Mouse (Mus musculus): ENCODE data around the gene Trpm8. TPM values are rescaled to one million over a fixed set of nuclear protein-coding genes. Genes with fewer than 3 reads are reported as not detected.

Trpm8 gene
- polyA plus RNA-seq, 3 experiments from 2014 or later, result not detected

DNA sequence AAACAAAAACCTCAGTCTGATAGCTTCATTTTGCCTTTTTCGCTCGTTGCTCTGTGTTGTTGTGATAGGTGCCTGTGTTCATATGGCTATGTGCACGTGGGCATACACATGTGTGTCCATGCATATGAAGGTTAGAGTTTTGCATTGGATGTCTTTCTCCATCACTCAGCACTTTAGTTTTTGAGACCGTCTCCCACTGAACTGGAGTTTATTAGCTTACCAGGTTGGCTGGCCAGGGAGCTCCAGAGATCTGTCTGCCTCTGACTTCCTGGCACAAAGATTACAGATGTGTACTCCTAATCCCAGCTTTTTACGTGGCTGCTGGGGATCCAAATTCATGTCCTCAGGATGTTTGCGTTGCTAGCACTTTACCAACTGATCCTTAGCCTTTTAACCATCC lies 26.3 kb downstream of the Trpm8 start:
- no peak for ATAC-seq

DNA sequence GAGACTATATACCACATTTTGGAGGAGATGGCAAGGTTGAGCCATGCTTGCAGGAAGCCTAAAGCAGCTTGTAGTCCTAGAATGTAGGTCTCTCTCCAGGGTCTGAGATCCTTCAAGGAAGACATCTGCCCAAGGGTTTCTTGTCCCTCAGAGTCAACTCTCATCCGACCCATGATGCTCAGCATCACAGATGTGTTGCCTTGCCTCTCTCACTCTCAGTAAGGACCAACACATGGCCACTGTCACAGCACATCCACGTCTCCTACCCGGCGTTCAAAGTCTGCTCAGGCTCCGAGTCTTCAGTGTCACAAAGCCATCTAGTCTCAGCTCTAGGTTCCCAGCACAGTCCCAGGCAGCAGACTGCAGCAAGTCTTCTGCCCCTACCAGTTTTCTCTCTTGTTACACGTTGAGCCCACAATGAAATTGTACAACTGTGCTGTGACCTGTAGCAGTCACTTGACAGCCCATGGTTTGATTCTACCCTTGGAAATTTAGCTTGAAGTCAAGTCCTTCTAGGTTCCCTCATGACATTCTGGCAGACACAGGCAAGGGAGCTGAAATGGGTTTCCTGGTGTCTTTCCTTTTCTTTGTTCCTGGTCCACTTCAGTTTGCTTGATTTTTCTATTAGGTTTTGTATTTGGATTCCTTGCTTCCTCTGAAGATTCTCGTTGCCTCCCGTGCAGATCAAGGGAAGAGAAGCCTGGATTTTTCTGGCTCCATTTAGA lies 27.0 kb downstream of the Trpm8 start:
- no peak for ATAC-seq

DNA sequence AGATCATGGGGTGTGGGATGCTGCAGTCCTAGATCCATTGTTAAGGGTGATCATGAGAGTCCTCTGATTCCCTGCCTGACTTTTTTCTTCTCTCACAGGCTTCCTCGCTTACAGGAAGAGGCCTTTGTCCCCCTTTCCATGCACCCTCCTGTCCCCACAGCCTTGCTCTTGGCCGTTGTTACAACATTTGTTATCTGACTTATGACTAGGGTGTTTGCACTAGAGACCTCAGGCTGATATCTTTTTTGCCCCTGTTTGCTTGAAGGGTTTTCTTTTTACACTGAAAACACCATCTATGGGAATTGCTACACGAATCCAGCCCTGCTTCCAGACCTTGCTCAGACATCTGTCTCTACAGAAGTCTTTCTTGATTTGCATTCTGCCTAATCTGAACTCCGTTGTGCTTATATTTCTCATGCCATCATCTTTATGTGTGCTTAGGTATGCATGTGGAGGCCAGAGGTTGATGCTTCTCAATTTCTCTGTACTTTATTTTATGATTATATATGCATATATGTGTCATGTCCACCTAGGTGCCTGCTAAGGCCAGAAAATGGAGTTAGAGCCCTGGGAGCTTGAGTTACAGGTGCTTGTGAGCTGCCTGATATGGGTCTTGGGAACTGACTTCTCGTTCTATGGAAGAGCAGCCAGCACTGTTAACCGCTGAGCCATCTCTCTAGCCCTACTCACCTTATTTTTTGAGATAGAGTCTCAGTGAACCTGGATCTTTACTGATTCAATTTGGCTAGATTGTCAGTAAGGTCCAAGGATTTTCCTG lies 27.7 kb downstream of the Trpm8 start:
- no peak for ATAC-seq

DNA sequence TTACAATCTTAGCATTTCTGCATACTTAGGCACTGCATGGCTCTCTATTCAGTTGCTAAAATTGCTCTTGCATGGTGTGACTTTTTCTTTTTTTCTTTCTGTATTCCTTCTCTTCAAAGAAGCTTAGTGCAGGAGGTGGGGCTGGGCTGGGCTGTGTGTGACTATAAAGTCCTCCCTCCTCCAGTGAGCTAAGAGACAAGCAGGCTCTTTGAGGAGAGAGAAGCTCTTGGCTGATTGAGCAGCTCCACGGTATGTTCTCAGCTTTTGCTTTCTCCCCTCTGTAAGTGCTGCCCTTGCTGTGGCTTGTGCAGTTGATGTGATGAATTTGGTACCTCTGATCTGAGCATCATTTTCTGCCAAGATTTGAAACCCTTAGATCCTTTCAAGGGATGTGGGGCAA lies 29.1 kb downstream of the Trpm8 start:
- no peak for ATAC-seq

DNA sequence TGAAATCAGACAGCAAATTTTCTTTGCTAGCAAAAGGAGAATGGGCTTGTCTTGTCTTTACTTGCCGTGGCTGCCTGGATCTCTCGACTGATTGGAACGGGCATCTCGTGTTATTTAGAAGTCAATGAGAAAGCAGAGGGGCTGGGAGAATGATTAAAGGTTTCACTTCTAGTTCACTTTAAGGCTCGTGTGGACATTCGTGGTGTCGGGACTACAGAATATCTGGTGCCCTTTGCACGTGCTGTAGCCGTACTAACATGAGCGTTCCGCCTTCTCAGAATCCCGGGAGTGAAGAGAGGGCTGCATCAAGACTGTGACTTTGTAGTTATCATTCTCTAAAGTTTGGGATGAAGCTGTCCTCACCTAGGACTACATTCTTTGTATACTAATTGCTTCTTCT lies 29.7 kb downstream of the Trpm8 start:
- no peak for ATAC-seq

DNA sequence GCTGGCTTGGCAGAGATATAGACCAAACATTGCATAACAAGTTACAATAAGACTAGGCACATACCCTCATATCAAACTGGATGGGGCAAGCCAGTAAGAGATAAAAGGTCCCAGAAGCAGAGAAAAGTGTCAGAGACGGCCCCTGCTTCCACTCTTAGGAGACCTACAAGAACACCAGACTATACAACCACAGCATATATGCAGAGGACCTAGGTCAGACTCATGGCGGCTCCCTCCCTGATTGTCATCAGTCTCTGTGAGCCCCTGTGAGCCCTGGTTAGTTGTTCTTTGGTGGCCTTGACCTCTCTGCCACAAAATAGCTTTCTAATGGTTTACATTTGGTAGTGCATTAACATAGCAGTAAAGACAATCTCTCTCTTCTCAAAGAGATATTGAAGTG lies 31.6 kb downstream of the Trpm8 start:
- no peak for ATAC-seq

DNA sequence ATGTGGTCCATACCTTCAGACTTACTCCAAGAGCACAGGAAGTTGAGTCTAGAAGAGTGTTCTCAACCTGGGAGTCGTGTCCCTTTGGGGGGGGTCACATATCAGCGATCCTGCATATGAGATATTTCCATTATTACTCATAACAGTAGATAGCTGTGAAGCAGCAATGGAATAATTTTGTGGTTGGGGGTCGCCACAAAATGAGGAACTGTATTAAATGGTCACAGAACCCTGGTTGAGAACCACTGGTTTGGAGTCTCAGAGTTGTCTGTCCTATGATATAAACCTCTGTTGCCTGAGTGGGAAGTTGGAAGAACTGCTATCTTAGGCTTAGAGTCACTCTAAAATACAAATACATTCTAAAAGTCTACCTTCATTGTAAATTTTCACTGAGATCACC lies 32.4 kb downstream of the Trpm8 start:
- no peak for ATAC-seq

DNA sequence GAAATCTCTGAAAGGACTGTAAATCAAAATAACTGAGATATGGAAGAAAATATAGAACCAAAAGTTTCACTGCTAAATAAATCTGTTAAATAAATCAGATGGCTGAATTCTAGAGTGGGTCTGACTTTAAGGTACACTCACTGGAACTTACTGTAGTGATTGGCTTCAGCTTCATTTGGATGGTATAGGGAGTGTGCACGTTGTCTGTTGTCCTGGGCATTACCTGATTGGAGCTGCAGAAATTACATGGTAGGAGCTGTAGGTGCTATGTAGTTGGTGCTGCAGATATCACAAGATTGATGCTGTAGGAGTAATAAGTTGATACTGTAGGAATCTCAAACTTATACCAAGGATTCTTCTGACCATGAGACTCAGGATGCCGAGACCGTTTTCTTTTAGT lies 32.9 kb downstream of the Trpm8 start:
- no peak for ATAC-seq

DNA sequence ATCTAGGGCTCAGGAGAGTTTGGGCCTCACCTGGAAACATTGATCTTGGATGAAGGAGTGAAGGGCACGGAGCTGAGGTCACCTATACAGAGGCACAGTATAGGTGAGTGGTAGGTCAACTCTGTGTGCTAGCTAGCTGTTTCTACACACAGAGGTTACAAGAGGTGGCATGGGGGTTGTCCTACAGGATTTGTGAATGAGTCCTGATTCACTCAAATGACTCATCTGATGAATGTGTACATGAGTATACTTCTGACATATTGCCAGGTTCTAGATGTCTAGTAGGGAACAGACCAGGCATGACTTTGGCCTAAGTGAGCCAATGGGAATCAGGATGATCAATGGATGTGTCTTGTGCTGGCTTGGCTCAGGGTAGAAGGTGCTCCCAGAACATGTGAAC lies 39.8 kb downstream of the Trpm8 start:
- ATAC-seq, result no peak

DNA sequence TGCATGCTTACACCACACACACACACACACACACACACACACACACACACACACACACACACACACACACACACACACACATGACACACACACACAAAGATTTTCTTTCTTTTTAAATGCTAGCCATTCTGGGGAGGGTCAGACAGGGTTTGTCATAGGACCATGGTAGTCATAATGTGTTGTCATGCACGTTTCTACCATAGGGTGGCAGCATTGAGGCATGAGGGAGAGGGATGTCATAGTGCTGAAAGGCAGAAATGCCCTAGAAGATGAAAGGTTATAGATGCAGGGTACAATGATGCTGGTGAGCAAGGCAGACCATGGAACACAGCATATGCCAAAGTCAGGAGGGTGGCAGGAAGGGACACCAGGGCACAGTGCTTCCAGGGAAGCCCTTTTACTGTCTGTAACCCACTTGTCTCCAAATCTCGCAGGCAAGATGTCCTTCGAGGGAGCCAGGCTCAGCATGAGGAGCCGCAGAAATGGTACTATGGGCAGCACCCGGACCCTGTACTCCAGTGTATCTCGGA lies 41.1 kb downstream of the Trpm8 start:
- ATAC-seq, result no peak

DNA sequence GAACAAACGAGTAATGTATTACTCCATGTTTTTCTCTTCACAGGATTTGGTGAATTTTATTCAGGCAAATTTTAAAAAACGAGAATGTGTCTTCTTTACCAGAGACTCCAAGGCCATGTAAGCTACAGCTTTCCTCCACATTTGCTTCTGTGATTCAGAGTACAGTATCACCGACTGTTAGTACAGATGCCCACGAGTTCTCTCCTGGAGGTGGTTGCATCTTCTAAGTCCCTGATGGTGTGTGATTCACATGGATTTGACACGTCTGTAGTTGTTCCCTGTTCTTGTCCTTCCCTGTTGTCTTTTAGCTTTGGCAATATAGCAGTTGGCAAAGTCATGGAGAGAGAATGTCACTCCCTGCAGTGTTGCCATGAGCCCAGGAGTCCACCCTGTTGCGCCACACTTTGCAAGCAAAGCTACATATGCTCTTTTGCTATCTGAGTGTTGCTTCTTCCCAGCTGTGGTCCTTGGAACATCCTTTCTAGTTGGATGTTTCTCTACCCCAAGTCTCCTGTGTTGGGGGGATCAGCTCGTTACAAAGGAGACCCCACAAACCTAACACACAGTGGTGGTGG lies 43.4 kb downstream of the Trpm8 start:
- no peak for ATAC-seq

DNA sequence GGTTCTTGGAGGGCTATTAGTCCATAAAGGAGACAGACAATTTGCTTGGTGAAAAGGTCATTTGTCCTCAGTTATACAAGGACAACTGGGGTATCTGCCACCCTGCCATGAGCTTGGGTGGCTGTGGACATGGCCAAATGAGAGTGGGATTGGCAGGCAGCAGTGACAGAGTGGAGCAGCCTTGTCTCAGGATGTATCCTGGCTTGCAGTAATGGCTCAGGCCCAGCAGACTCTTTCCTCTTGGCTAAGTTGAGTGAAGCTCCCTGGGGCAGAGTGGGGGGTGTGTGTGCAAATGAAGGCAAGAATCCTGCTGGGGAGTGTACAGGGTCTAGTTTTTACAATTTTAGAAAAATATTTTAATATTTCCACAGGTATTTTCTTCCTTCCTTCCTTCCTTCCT lies 44.7 kb downstream of the Trpm8 start:
- no peak for ATAC-seq

DNA sequence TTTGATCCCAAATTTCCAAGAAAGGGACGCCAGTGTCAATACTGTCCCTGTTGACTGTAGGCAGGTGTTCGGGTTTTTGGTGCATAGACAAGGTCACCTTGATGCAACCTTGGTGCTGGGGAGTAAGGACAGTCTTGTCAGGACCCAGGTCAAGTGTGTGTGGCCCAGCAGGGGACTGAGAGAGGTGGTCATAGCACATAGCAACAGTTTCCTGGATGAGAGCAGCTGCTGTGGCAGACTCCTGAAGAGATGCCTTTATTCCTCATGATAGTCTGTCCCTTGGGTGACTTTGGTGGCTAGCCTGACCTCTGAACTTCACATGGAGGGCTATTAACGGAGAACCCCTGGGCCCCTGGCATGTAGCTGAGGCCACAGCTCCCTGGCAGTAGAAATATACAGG lies 45.6 kb downstream of the Trpm8 start:
- ATAC-seq, result no peak

DNA sequence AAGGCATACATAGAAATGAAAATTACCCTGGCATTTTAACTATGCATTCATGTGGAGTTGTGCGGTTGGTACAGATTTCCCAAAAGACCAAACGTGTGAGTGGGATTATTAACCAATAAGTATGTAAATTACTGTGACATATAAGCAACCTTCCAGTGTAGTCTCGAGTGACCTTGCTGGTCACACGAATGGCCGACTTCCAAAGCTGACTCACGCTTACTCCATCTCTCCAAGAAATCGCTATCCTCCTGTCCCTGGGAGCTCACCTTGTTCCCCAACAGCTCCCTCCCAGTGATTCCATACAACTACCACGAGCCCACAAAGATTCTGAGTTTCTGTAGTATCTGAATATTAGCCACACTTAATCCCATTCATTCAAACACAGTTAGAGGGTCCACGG lies 62.0 kb downstream of the Trpm8 start:
- ATAC-seq, result no peak

DNA sequence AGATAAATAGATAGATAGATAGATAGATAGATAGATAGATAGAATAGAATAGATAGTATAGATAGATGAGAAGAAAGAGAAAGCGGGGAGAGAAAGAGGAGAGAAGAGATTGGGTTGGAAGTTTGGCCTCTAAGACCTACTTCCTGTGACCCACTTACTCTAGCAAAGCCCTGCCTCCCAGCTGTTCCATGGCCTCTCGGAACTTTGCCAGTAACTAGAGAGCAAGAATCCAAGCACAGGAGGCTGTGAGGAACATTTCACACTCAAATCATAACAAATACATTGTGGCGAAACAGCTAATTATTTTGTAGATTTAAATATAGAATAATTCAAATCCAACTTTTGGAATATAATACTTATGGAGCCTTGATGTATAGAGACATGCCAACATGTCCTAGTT lies 65.2 kb downstream of the Trpm8 start:
- ATAC-seq, result no peak

DNA sequence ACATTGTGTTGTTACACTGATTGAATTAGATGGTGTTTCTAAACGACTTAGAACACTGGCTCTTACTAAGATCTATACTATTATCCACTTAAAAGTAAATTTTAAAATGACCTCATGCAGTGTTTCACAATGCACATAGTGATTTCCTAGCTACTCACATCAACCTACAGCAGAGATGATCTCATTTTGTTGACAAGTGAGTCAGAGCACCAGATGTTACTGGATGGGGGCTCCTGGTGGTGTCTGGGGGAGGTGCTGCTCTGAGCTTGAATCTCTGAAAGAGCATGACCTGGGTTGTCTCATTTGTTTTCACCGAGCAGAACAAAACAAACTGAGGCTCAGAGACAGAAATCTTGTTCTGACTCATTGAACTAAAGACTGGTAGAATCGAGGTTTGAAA lies 68.1 kb downstream of the Trpm8 start:
- ATAC-seq, result no peak

DNA sequence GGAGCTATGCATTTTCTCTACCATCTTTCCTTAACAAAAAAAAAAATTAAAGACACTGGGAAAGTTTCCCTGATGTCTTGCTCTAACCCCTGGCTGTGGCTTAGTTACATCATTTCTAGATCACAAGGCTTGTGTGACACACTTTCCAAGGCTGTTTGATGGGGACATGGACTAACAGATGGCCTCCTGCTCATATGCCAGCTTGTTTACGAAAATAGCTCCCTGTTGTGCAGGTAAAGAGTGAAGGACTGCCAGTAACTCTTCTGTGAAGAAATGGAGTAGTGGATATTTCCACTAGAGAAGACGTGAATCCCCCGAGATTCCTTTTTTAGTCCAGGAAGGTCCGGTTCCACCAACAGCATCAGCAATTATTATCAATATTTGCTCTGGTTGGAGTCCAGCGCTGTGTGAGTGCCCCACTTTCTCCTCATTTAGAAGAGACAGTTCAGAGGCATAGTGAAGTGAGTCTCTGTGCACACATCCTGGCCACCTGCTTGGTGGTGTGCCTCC lies 71.1 kb downstream of the Trpm8 start:
- ATAC-seq, result no peak

DNA sequence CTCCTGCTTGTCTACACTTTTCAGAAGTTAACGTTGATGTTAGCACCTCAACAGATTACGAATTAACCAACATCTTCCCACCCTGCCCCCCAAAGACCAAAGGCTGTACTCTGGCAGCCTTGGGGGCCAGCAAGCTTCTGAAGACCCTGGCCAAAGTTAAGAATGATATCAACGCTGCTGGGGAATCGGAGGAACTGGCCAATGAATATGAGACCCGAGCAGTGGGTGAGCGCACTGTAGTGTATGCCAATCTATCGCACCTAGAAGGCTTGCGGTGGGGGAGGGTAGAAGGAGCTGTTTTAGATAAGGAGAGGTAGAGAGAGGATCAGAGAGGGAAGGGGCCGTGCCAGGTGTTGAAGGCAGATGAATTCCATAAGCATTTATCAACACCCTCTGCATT lies 73.3 kb downstream of the Trpm8 start:
- ATAC-seq, result no peak

DNA sequence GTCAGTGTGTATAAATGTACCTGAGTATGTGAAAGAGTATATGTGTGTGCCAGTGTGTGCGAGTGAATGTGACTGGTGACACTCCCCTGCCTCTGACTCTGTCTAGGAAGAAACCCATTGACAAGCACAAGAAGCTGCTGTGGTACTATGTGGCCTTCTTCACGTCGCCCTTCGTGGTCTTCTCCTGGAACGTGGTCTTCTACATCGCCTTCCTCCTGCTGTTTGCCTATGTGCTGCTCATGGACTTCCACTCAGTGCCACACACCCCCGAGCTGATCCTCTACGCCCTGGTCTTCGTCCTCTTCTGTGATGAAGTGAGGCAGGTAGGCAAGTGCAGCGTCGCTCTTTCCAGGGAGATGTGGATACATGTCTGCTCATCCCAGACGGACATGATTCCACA lies 77.6 kb downstream of the Trpm8 start:
- ATAC-seq, result no peak

DNA sequence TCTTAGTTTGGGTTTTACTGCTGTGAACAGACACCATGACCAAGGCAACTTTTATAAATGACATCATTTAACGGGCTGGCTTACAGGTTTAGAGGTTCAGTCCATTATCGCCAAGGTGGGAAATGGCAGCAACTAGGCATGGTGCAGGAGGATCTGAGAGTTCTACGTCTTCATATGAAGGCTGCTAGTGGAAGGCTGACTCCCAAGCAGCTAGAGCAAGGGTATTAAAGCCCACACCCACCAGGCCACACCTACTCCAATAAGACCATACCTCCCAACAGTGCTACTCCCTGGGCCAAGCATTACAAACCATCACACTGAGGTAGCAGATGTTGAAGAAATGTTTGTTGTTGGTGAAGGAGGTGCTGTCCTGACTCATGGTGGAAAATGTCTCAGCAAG lies 78.2 kb downstream of the Trpm8 start:
- no peak for ATAC-seq

DNA sequence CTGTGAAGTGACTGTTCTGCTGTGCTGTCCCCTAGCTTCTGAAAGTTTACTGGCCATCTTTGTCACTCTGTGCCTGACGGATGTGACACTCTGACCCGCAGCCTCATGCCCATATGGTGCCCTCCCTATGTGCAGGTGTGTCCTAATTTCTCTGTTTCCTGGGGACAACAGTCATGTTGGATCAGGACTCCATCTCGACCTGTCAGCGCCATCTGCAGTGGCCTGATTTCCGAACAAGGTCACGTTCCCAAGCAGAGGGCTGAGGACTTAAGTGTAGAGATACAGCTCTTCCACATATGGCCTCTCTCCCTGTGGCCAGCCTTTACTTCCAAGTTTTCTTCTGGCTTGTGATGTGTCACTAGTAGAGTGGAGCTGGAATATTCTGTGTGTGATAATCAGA lies 79.2 kb downstream of the Trpm8 start:
- no peak for ATAC-seq

DNA sequence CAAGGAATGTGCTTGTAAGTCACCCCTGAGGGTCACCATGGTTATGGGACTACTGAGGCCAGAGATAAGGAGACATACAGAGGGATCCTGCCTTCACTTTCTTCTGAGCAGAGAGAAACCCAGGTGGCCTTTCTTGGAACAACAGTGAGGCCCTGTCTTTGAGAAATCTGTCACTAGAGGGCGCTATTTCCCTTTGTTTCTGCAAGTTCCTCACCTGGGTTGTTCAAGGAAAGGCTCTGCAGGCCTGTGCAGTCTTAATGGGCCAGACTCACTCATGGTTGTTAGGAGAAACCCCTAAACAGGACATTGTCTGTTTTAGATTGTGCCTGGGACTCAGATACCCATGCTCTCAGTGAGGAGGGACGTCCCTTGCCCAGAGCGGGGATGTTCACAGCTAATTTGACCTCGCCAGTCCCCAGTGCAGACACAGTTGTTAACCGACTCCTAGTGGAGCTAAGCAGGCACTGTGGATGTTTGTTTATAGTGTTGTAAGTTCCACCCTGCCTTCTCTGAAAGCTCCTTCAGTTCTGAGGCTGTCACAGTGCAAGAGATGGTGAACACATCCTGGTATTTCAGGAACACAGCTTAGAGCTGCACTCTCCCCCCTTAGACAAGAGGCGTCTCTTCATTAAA lies 80.1 kb downstream of the Trpm8 start:
- ATAC-seq, result no peak

DNA sequence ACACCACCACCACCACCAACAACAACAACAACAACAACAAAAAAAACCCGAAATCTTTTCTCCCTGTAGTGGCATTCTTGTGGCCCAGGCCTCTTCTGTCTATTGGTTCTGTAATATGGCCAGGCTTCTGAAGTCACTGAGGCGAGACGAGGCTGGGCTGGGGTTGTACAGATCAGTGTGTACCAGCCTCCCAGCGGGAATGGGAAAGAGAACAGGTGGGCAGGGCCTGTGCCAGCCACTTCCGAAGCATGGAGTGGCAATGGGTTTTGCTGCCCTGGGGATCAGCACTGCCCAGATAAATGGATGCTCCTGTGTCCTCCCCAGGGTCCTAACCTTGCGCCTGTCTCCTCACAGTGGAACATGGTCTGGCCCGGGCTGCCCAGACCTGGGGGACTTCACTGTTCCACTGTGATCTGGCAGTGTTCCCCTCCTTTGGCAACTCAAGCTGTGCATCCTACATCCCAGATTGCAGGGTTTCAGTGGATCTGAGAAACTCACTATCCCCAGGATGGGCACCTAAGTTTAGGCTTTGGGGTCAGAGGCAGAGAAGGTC lies 80.7 kb downstream of the Trpm8 start:
- no peak for ATAC-seq
